Mouse (Mus musculus) intestine, embryonic 14.5 days (tissue): Measurements from ENCODE around the gene Grap2. TPM values are rescaled to one million over a fixed set of nuclear protein-coding genes. Genes with fewer than 3 reads are reported as not detected.

Experiments used
- ATAC-seq: fragments of 200-750 bp; cut with Nextera tagmentation; replicated peaks from 2 replicates; pipeline ENCODE4 v1.8.0; 2017; ENCODE audit warnings: low read depth, moderate number of reproducible peaks, moderate TSS enrichment, moderate library complexity; ENCODE audit not compliant: low FRiP score, low TSS enrichment
- DNase-seq: peaks from one replicate; pipeline ENCODE4 v3.0.0-alpha.2; 2018; ENCODE audit warnings: low spot score
- H3K27ac ChIP-seq: fragments of 300-500 bp; sonication (generic); 2 replicates; pipeline ENCODE4 v1.5.1; 2014; ENCODE audit warnings: low read depth, mild to moderate bottlenecking, control low read depth
- H3K27me3 ChIP-seq: fragments of 300-500 bp; sonication (generic); replicated peaks from 2 replicates; pipeline ENCODE4 v1.6.1; 2014; ENCODE audit warnings: low read length, control low read depth; ENCODE audit not compliant: control insufficient read depth, insufficient read depth
- H3K36me3 ChIP-seq: fragments of 300-500 bp; sonication (generic); 2 replicates; pipeline ENCODE4 v1.6.1; 2014; ENCODE audit warnings: low read length, control low read depth; ENCODE audit not compliant: control insufficient read depth, insufficient read depth
- H3K4me1 ChIP-seq: fragments of 300-500 bp; sonication (generic); replicated peaks from 2 replicates; pipeline ENCODE4 v1.6.1; 2014; ENCODE audit warnings: low read length, control low read depth, mixed read lengths; ENCODE audit not compliant: control insufficient read depth, insufficient read depth
- H3K4me2 ChIP-seq: fragments of 300-500 bp; sonication (generic); 2 replicates; pipeline ENCODE4 v1.6.1; 2014; ENCODE audit warnings: low read length
- H3K4me3 ChIP-seq: fragments of 300-500 bp; sonication (generic); 2 replicates; pipeline ENCODE4 v1.5.1; 2014; ENCODE audit warnings: low read depth, low read length, control low read depth, mixed read lengths
- H3K9ac ChIP-seq: fragments of 300-500 bp; sonication (generic); 2 replicates; pipeline ENCODE4 v1.6.1; 2014; ENCODE audit warnings: mild to moderate bottlenecking, low read length
- H3K9me3 ChIP-seq: fragments of 300-500 bp; sonication (generic); 2 replicates; pipeline ENCODE4 v1.6.1; 2016; ENCODE audit warnings: low read length, control low read depth; ENCODE audit not compliant: control insufficient read depth
- WGBS: fragments of 180-500 bp; shearing (Covaris S2); extraction: QIAGEN DNeasy Blood & Tissue Kit; methylation state at CpG from one replicate; pipeline ENCODE4 v1.1.7; 2014; 5-methylcytosine and 5-hydroxymethylcytosine counted together
- polyA plus RNA-seq: library from polyadenylated mRNA; unstranded; fragments of >200 nt; fragmentation: Nextera tagmentation; extraction: Ambion mirVana; gene quantifications from 2 replicates; pipeline ENCODE4 v1.2.1, GENCODE M21; 2014

Grap2 gene
- polyA plus RNA-seq: 0.42 and 0.80 TPM in 2 replicates

DNA sequence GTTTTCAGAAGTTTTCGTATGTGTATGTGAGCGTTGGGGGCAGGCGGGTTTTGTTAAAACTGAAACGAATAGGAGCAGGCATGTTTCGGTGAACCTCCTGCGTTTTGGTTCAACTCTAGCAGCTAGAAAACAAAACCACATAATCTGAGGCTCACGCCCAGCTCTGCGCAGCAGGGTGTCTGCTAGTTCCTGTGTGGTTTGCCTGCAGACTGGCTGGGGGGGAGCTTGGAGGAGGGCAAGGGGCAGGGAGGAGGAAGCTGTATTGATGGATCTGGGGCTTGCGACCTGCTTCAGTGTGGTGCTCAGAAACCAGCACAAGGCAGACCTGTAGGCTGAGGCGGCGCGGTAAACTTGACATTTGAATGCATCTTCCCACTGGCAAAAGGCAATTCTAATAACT, at the start of gene Grap2:
TSS of gene Grap2 (plus strand) at position 304 of the 400 bp plus-strand sequence.
- ATAC-seq (no peak), DNase-seq (no peak)
- H3K27ac ChIP-seq: no peak within 1 kb of the TSS
- H3K4me3 ChIP-seq: no peak within 1 kb of the TSS
- H3K27me3 ChIP-seq: peaks cover 9% of the 10 kb centered on the region
- H3K9me3 ChIP-seq: no peaks in the 10 kb centered on the region
- no peak within 1 kb of the TSS for H3K9ac ChIP-seq
- 61% methylated on average over 12 of the region's 12 CpGs for WGBS
- H3K36me3 ChIP-seq: no peaks in the 10 kb centered on the region
- H3K4me2 ChIP-seq: no peak within 1 kb of the TSS
- H3K4me1 ChIP-seq: peaks cover 6% of the 10 kb centered on the region; the same call in 1 of the 2 replicates

DNA sequence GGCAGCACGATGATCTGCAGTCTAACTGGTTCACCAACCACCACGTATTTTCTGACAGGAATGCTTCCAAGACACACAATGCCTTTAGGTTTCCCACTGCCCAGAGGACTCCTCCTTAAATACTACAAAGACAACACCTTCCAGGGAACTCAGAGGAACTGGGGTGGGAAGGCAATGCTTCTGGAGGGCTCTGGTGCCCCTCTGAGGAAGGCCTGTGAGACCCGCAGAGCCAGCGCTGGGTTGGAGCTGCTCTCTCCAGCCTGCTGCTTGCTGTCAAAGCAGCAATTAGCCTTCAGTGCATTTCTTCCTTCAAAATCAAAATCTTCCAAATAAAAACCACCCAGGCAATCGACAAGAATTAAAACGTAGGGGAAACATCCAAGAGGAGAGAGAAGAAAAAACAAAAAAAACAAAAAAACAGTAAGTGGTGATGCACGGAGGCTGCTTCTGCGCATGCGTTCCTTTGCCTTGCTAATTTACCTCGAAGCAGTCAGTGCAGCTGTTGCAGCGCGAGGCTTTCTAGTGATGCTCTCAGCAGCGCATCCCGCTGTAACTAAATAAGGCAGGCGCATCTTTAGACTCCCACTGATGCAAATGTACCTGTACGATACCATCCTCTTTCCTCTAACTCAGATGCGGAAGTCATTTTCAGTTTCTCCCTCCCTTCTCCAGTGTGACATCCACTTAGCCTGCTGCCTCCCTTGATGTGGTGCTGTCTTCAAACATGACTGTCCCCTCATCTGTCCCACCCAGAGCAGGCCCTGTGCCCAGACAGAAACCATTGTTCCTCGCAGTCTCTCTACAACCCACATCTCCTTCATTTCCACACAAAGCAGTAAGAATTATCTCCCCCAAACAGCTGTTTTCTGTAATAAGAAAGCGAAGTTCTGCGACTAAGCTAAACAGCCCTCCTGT, 42.2 kb upstream of the Grap2 start:
- DNase-seq: no peak
- WGBS: 50% methylated on average over 20 of the region's 20 CpGs

DNA sequence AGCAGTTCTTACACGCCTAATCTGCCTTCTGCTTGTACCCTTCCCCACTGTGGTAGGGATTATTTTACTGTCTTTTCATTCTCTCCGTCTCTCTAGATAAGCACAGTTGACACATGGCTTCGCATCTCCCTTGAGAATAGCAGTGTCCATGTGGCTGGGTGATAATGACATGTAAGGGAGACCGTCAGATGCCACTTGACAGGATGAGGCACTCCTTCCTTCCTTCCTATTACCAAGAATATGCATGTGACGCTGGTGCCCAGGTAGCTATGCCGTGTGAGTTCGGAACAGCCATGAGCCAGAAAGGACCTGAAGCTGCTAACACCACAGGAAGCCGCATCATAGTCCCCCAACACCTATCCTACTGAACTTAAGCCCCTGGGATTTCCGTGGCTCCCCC, 41.4 kb upstream of the Grap2 start:
- no peak for DNase-seq
- Histone ChIP-seq H3K27ac (no peak overlapping the region), H3K4me3 (no peak overlapping the region), H3K9ac (no peak overlapping the region), H3K27me3 (no peaks in the 10 kb centered on the region), H3K36me3 (no peaks in the 10 kb centered on the region), H3K9me3 (no peaks in the 10 kb centered on the region), H3K4me1 (no peaks in the 10 kb centered on the region), H3K4me2 (no peak overlapping the region)
- WGBS: 82% methylated on average over 9 of the region's 9 CpGs
- no peak for ATAC-seq

More for the DNA sequence above, 42.2 kb upstream of the Grap2 start:
- no peak overlapping the region for H3K9ac ChIP-seq
- no peak overlapping the region for H3K4me3 ChIP-seq
- H3K9me3 ChIP-seq: no peaks in the 10 kb centered on the region
- H3K27me3 ChIP-seq: no peaks in the 10 kb centered on the region
- H3K4me2 ChIP-seq: no peak overlapping the region
- no peak overlapping the region for H3K27ac ChIP-seq
- H3K4me1 ChIP-seq: no peaks in the 10 kb centered on the region
- ATAC-seq: no peak
- H3K36me3 ChIP-seq: no peaks in the 10 kb centered on the region

DNA sequence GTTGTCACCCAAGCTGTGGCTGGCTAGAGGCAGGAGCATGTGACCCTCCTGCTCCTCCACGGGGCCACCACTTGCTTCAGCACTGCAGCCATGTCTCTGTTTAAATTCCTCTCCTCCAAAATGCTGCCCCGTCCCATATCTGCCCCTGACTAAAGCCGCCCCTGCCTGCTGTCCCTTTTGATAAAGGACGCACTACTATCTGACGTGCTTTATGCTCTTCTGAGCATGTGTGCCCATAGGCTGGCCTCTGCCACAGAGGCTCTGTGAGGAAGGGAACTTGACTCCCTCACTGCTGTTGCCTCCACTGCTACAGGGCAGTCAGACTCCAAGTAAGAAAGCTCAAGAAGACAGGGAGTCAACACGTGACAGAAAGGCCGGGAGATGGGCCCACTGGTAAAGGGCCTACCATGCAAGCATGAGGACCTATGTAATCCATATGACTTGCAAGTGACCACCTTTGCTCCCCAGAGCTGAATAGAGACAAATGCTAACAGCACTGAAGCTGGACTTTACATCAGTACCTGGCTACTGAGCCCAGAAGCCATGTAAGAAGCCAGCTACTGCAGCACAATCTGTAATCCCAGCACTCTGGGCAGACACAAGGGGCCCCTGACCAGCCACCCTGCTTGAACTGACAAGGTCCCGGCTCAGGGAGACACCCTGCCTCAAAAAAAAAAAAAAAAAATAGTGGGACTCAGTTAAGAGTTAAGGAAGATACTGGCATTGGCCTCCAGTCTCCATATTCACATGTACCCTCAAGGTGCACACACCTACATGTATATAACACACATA, 39.9 kb upstream of the Grap2 start:
- DNase-seq (no peak), ATAC-seq (no peak)
- no peak overlapping the region for H3K9ac ChIP-seq
- no peak overlapping the region for H3K4me2 ChIP-seq
- H3K9me3 ChIP-seq: no peaks in the 10 kb centered on the region
- H3K4me3 ChIP-seq: no peak overlapping the region
- 85% methylated on average over 8 of the region's 8 CpGs for WGBS
- H3K27me3 ChIP-seq: no peaks in the 10 kb centered on the region
- no peaks in the 10 kb centered on the region for H3K36me3 ChIP-seq
- H3K4me1 ChIP-seq: no peaks in the 10 kb centered on the region
- H3K27ac ChIP-seq: no peak overlapping the region

DNA sequence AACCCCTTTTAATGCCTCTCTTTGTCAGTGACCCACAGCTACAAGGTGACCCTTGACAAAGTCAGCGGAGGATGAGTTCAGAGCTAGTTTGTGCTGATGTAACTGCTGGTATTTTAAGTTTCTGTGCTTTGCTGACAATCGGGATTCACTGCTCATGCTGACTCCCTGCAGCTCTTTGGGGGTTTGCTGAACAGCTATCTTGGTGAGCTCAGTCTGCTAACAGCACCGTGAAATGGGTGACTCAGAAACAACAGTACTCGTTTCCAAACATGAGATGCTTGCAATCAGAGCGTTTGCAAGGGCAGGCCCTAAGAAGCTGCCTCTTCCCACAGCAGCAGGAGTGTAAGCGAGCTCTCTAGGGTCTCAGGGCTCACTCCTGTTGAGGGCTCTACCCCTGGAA, 39.1 kb upstream of the Grap2 start:
- no peaks in the 10 kb centered on the region for H3K27me3 ChIP-seq
- no peaks in the 10 kb centered on the region for H3K9me3 ChIP-seq
- no peak for DNase-seq
- no peak for ATAC-seq
- 63% methylated on average over 6 of the region's 6 CpGs for WGBS
- H3K4me1 ChIP-seq: no peaks in the 10 kb centered on the region
- H3K4me2 ChIP-seq: no peak overlapping the region
- H3K36me3 ChIP-seq: no peaks in the 10 kb centered on the region
- H3K9ac ChIP-seq: no peak overlapping the region
- no peak overlapping the region for H3K27ac ChIP-seq
- no peak overlapping the region for H3K4me3 ChIP-seq

DNA sequence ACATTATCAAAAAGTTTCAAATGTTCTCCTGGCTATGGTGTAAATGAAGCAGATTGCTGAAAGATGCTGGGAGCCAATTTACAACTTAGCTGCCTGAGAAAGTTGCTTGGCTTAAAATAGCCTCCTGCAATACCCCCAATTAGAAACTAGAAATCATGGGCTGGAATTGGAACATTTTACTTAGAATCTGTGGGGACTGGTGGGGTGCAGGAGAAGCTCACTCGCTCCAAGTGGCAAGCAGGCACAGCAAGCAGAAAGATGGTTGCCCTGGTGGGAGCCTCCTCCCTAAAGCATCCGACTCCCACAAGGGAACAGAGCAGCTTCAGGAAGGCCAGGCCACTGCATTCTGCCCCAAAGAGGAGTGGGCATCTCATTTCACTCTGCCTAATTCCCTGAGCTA, 36.3 kb upstream of the Grap2 start:
- Histone ChIP-seq H3K4me3 (no peak overlapping the region), H3K9ac (no peak overlapping the region), H3K27ac (no peak overlapping the region), H3K36me3 (no peaks in the 10 kb centered on the region), H3K4me2 (no peak overlapping the region), H3K4me1 (no peaks in the 10 kb centered on the region), H3K27me3 (no peaks in the 10 kb centered on the region), H3K9me3 (no peaks in the 10 kb centered on the region)
- DNase-seq (no peak), ATAC-seq (no peak)
- WGBS: 63% methylated on average over 2 of the region's 2 CpGs

DNA sequence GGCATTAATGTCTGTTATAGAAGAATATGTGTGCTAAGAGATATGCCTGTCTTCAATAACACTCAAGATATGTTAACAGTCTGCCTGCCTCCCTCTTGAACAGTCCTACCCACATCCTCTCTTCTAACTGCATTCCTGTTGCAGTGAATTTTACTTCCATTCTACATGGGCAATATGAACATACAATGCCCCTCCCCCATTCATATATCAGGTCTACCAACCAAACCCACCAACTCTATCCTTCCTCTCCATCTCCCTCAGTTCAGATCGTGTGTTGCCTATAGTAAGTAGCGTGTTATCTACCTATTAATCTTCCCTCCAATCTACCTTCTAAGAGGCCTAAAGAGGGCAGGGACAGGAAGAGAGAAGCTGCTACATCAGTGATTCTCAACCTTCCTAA, 34.3 kb upstream of the Grap2 start:
- Histone ChIP-seq H3K4me1 (no peaks in the 10 kb centered on the region), H3K4me3 (no peak overlapping the region), H3K9ac (no peak overlapping the region), H3K9me3 (no peaks in the 10 kb centered on the region), H3K4me2 (no peak overlapping the region), H3K36me3 (no peaks in the 10 kb centered on the region), H3K27ac (no peak overlapping the region), H3K27me3 (no peaks in the 10 kb centered on the region)
- ATAC-seq (no peak), DNase-seq (no peak)
- 80% methylated on average over 2 of the region's 2 CpGs for WGBS

DNA sequence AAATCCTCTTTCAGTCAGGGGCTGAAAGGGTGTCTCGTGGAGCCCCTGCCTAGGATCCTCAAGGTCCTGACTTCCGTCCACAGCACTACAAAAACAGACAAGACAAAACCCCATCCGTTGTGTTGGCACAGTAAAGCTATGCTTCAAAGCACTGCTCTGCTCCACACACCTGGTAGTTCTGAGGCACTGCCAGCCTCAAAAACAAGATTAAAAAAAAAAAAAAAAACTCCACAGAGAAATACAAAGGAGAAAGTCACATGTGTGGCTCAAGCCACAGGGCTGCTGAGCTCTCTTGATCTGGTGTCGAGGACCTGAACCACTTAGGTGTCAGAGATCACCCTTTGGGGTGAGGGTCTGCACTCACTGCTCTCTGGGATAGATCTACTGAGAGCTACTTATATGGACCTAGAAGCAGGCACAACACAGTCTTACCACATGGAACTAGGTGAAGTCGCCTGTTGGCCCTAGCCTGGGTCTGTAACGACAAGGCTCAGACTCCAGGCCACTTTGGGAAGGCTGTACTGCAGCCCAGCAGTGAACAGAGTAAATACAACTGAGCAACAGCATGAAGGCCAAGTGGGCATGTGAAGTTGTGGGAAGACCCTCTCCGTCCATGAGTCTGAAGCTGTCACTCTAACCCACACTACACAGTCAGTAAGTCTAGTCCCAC, 33.6 kb upstream of the Grap2 start:
- Histone ChIP-seq H3K9me3 (no peaks in the 10 kb centered on the region), H3K4me2 (no peak overlapping the region), H3K27ac (no peak overlapping the region), H3K9ac (no peak overlapping the region), H3K4me3 (no peak overlapping the region), H3K27me3 (no peaks in the 10 kb centered on the region), H3K4me1 (no peaks in the 10 kb centered on the region), H3K36me3 (no peaks in the 10 kb centered on the region)
- no peak for ATAC-seq
- WGBS: 84% methylated on average over 7 of the region's 7 CpGs
- DNase-seq: no peak
